Mouse (Mus musculus) neutrophil, adult 59 days (primary cell): ENCODE measurements around the gene Dzip1. TPM values are rescaled to one million over a fixed set of nuclear protein-coding genes. Genes with fewer than 3 reads are reported as not detected.

Source experiments
- total RNA-seq, 2 experiments: library from RNA; stranded (reverse); gene quantifications; 1 replicate in 1 of 2; 2 replicates in 1 of 2; pipeline ENCODE4 v1.2.4; 2023

The Dzip1 gene
- total RNA-seq: under 1 TPM in 1 of 2 experiments, not detected in 1; 0.42 TPM

GRCm38 (mm10) chr14:118924673-118925615 is at the start of gene Dzip1:
Gene Dzip1, minus strand, starts transcription at chr14:118925460.

GRCm38 (mm10) chr14:118937533-118938492 is 12.6 kb upstream of the Dzip1 start, which contains the start of gene Dnajc3:
Gene Dnajc3, plus strand, starts transcription at chr14:118937976.

Other genes with a start within 250 kb of the Dzip1 start
- gene Abcc4, start 219.2 kb downstream of the Dzip1 start, total RNA-seq: 10 to 100 TPM; 28.8 to 30.9 TPM
- gene Cldn10, start 137.6 kb downstream of the Dzip1 start, total RNA-seq: not detected
- 10 to 100 TPM; 24.1 to 27.4 TPM for gene Dnajc3, start 12.5 kb upstream of the Dzip1 start, total RNA-seq
- gene Uggt2, start 174.0 kb upstream of the Dzip1 start, total RNA-seq: under 1 TPM in 1 of 2 experiments, not detected in 1; 0.18 TPM
- not detected for gene Hs6st3, start 212.9 kb upstream of the Dzip1 start, total RNA-seq